Mouse (Mus musculus) MEL (cell line): ENCODE results near the gene Pon3. TPM values are rescaled to one million over a fixed set of nuclear protein-coding genes. Genes with fewer than 3 reads are reported as not detected.

Experiments
- DNase-seq: peaks from one replicate; pipeline ENCODE4 v3.0.0; 2011; ENCODE audit warnings: low read depth, low spot score
- H3K27ac ChIP-seq: 2 replicates; pipeline ENCODE4 v1.5.1; 2012; ENCODE audit warnings: low read depth, mild to moderate bottlenecking, control low read depth, low read length, moderate library complexity; ENCODE audit not compliant: control insufficient read depth
- H3K27me3 ChIP-seq, 2 experiments: fragments of 150-350 bp in 1 of 2; sonication (generic) in 1 of 2; 2 replicates each; pipeline ENCODE4 v1.6.1; 2012; ENCODE audit warnings: low read length in 2 of 2, mild to moderate bottlenecking in 2 of 2, improper control_type of control experiment in 1 of 2, moderate library complexity in 1 of 2; ENCODE audit not compliant: insufficient read depth in 2 of 2, control insufficient read depth in 1 of 2
- H3K36me3 ChIP-seq, 2 experiments: 2 replicates each; pipeline ENCODE4 v1.6.1; 2012 to 2014; ENCODE audit warnings: low read length in 2 of 2, improper control_type of control experiment in 1 of 2, inconsistent platforms in 1 of 2, mild to moderate bottlenecking in 1 of 2; ENCODE audit not compliant: insufficient read depth in 2 of 2, control insufficient read depth in 1 of 2
- H3K4me1 ChIP-seq, 2 experiments: fragments of 150-350 bp in 1 of 2; sonication (generic) in 1 of 2; 2 replicates each; pipeline ENCODE4 v1.6.1; 2012; ENCODE audit warnings: low read length in 2 of 2, improper control_type of control experiment in 1 of 2, mild to moderate bottlenecking in 1 of 2; ENCODE audit not compliant: insufficient read depth in 2 of 2, control insufficient read depth in 1 of 2
- H3K4me3 ChIP-seq, 2 experiments: fragments of 150-350 bp in 1 of 2; sonication (generic) in 1 of 2; 2 replicates each; pipeline ENCODE4 v1.5.1; 2012; ENCODE audit warnings: low read depth in 2 of 2, low read length in 2 of 2, mild to moderate bottlenecking in 2 of 2, moderate library complexity in 2 of 2, control low read depth in 1 of 2, improper control_type of control experiment in 1 of 2; ENCODE audit not compliant: control insufficient read depth in 1 of 2, insufficient read depth in 1 of 2
- H3K79me2 ChIP-seq: 2 replicates; pipeline ENCODE4 v1.6.1; 2012; ENCODE audit warnings: mild to moderate bottlenecking, low read length, moderate library complexity; ENCODE audit not compliant: control insufficient read depth, poor library complexity, insufficient read depth
- H3K9ac ChIP-seq: 2 replicates; pipeline ENCODE4 v1.6.1; 2012; ENCODE audit warnings: low read depth, mild to moderate bottlenecking, control low read depth, low read length, moderate library complexity; ENCODE audit not compliant: control insufficient read depth, poor library complexity, severe bottlenecking
- H3K9me3 ChIP-seq: fragments of 150-350 bp; sonication (generic); replicated peaks from 2 replicates; pipeline ENCODE4 v1.6.1; 2012; ENCODE audit warnings: mild to moderate bottlenecking, low read length, improper control_type of control experiment, moderate library complexity; ENCODE audit not compliant: insufficient read depth
- BHLHE40 ChIP-seq: IDR thresholded peaks from 2 replicates; pipeline ENCODE4 v1.6.1; 2012; ENCODE audit warnings: low read depth, mild to moderate bottlenecking, inconsistent platforms, low read length, improper control_type of control experiment, borderline replicate concordance
- E2F4 ChIP-seq: IDR thresholded peaks from 2 replicates; pipeline ENCODE4 v1.6.1; 2011; ENCODE audit warnings: low read depth, low read length, improper control_type of control experiment, borderline replicate concordance
- ELF1 ChIP-seq: IDR thresholded peaks from 2 replicates; pipeline ENCODE4 v1.6.1; 2014; ENCODE audit warnings: low read depth, mild to moderate bottlenecking, inconsistent platforms, low read length, improper control_type of control experiment, moderate library complexity
- EP300 ChIP-seq, 2 experiments: IDR thresholded peaks; 2 replicates each; pipeline ENCODE4 v1.6.1; 2011; ENCODE audit warnings: improper control_type of control experiment in 2 of 2, low read length in 2 of 2, low read depth in 1 of 2, mild to moderate bottlenecking in 1 of 2
- ETS1 ChIP-seq: IDR thresholded peaks from 2 replicates; pipeline ENCODE4 v1.6.1; 2012; ENCODE audit warnings: low read depth, mild to moderate bottlenecking, inconsistent platforms, low read length, improper control_type of control experiment, moderate library complexity
- GABPA ChIP-seq: IDR thresholded peaks from 2 replicates; pipeline ENCODE4 v1.6.1; 2012; ENCODE audit warnings: low read depth, mild to moderate bottlenecking, inconsistent platforms, low read length, improper control_type of control experiment, moderate library complexity
- GATA1 ChIP-seq: IDR thresholded peaks from 2 replicates; pipeline ENCODE4 v1.6.1; 2011; ENCODE audit warnings: low read depth, low read length, improper control_type of control experiment
- JUND ChIP-seq: IDR thresholded peaks from 2 replicates; pipeline ENCODE4 v1.6.1; 2011; ENCODE audit warnings: low read depth, mild to moderate bottlenecking, improper control_type of control experiment, low read length
- KAT2A ChIP-seq: conservative IDR thresholded peaks from 2 replicates; pipeline ENCODE4 v1.6.1; 2012; ENCODE audit warnings: low read depth, low read length, improper control_type of control experiment, inconsistent platforms
- MAFK ChIP-seq: IDR thresholded peaks from 2 replicates; pipeline ENCODE4 v1.6.1; 2011; ENCODE audit warnings: low read depth, mild to moderate bottlenecking, low read length, improper control_type of control experiment, borderline replicate concordance
- MXI1 ChIP-seq: IDR thresholded peaks from 2 replicates; pipeline ENCODE4 v1.6.1; 2011; ENCODE audit warnings: mild to moderate bottlenecking, low read depth, low read length, improper control_type of control experiment
- MYC ChIP-seq: IDR thresholded peaks from 2 replicates; pipeline ENCODE4 v1.6.1; 2011; ENCODE audit warnings: low read depth, mild to moderate bottlenecking, low read length, improper control_type of control experiment, moderate library complexity
- NRF1 ChIP-seq: IDR thresholded peaks from 2 replicates; pipeline ENCODE4 v1.6.1; 2014; ENCODE audit warnings: low read depth, mild to moderate bottlenecking, inconsistent platforms, low read length, improper control_type of control experiment, moderate library complexity; ENCODE audit not compliant: poor library complexity, insufficient read depth, severe bottlenecking
- POLR2A ChIP-seq, 2 experiments: IDR thresholded peaks; 2 replicates each; pipeline ENCODE4 v1.6.1; 2011 to 2012; ENCODE audit warnings: low read length in 2 of 2, mild to moderate bottlenecking in 2 of 2, control low read depth in 1 of 2, improper control_type of control experiment in 1 of 2, low read depth in 1 of 2, moderate library complexity in 1 of 2; ENCODE audit not compliant: control insufficient read depth in 1 of 2, insufficient read depth in 1 of 2, poor library complexity in 1 of 2
- RCOR1 ChIP-seq: IDR thresholded peaks from 2 replicates; pipeline ENCODE4 v1.6.1; 2012; ENCODE audit warnings: low read depth, mild to moderate bottlenecking, inconsistent platforms, low read length, improper control_type of control experiment
- SIN3A ChIP-seq: IDR thresholded peaks from 2 replicates; pipeline ENCODE4 v1.6.1; 2012; ENCODE audit warnings: low read length, improper control_type of control experiment, inconsistent platforms
- TAL1 ChIP-seq: IDR thresholded peaks from 2 replicates; pipeline ENCODE4 v1.6.1; 2012; ENCODE audit warnings: mild to moderate bottlenecking, inconsistent platforms, low read length, moderate library complexity, mixed read lengths
- TBP ChIP-seq: IDR thresholded peaks from 2 replicates; pipeline ENCODE4 v1.8.0; 2011; ENCODE audit warnings: low read depth, low read length, improper control_type of control experiment
- TCF12 ChIP-seq: IDR thresholded peaks from 2 replicates; pipeline ENCODE4 v1.6.1; 2014; ENCODE audit warnings: low read depth, mild to moderate bottlenecking, inconsistent platforms, low read length, improper control_type of control experiment, moderate library complexity
- UBTF ChIP-seq: IDR thresholded peaks from 2 replicates; pipeline ENCODE4 v1.6.1; 2012; ENCODE audit warnings: low read depth, mild to moderate bottlenecking, inconsistent platforms, low read length, improper control_type of control experiment, moderate library complexity, borderline replicate concordance; ENCODE audit not compliant: insufficient read depth
- USF1 ChIP-seq: IDR thresholded peaks from 2 replicates; pipeline ENCODE4 v1.6.1; 2014; ENCODE audit warnings: low read depth, mild to moderate bottlenecking, inconsistent platforms, low read length, improper control_type of control experiment, moderate library complexity
- ZC3H11A ChIP-seq: IDR thresholded peaks from 2 replicates; pipeline ENCODE4 v1.6.1; 2012; ENCODE audit warnings: low read depth, mild to moderate bottlenecking, inconsistent platforms, low read length, improper control_type of control experiment
- ZMIZ1 ChIP-seq: IDR thresholded peaks from 2 replicates; pipeline ENCODE4 v1.6.1; 2012; ENCODE audit warnings: low read depth, mild to moderate bottlenecking, inconsistent platforms, low read length, improper control_type of control experiment, moderate library complexity
- ZNF384 ChIP-seq: IDR thresholded peaks from 2 replicates; pipeline ENCODE4 v1.6.1; 2012; ENCODE audit warnings: low read depth, mild to moderate bottlenecking, inconsistent platforms, low read length, improper control_type of control experiment
- polyA plus RNA-seq, 2 experiments: library from polyadenylated mRNA; stranded (reverse) in 1 of 2; unstranded in 1 of 2; fragments of >175 nt in 1 of 2; fragments of >200 nt in 1 of 2; gene quantifications; 2 replicates each; pipeline versions ENCODE4 v1.2.1 to v1.2.4; 2012; ENCODE audit warnings: low replicate concordance in 2 of 2, low read depth in 1 of 2; ENCODE audit not compliant: insufficient read length in 2 of 2, insufficient read depth in 1 of 2, missing spikeins in 1 of 2
- total RNA-seq: library from RNA; depleted of rRNA; stranded (reverse); fragments of 300-350 nt; gene quantifications from 2 replicates; pipeline ENCODE4 v1.2.3, GENCODE M21; 2012

Pon3 gene
- total and polyA plus RNA-seq, 3 experiments: 2.9 to 5.9 TPM; not detected in 1

DNA sequence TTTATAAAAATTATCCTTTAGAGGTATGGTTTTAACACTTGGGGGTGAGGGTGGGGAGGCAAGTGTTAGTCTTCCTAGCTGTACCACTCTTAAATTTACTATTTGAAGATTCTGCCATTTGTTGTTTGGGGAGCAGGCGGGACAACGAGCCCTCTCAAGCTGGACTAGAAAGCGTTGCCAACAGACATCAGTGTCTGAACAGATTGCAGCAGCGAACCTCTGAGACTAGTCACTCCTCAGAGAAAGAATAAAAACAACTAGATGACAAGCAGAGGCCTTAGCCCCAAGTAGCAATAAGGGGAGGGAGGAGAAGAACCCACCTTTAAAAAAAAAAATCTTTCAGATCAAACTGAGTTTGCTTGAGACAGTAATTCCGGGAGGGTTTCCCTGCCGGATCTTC, 795 bp downstream of the Pon3 start:
- no peak for DNase-seq
- Histone ChIP-seq H3K27me3 (no peaks in the 10 kb centered on the region), H3K79me2 (no peaks in the 10 kb centered on the region), H3K36me3 (peaks cover 0 to 10% of the 10 kb centered on the region in 2 experiments; a peak in 2 of 4 replicates), H3K9ac (peak overlapping the region; percentile 55), H3K4me1 (peaks cover 2 to 11% of the 10 kb centered on the region in 2 experiments), H3K27ac (no peak overlapping the region), H3K9me3 (no peaks in the 10 kb centered on the region), H3K4me3 (peak overlapping the region; percentile 67 to 76)
- no peak for TF ChIP-seq MXI1
- TF ChIP-seq ZC3H11A: no peak
- no peak; the same call in 1 of the 2 replicates for TF ChIP-seq SIN3A
- TF ChIP-seq EP300 (IDR thresholded peaks at IDR 0.05; ENCODE audit: low read depth in 1 of 2, low read length in 2 of 2): no peak
- no peak for TF ChIP-seq KAT2A
- no peak for TF ChIP-seq E2F4
- TF ChIP-seq USF1: no peak
- no peak for TF ChIP-seq BHLHE40
- no peak for TF ChIP-seq RCOR1
- no peak for TF ChIP-seq TCF12

- Histone ChIP-seq H3K9ac (no peak overlapping the region), H3K9me3 (no peaks in the 10 kb centered on the region), H3K27ac (no peak overlapping the region), H3K4me1 (peaks cover 2 to 11% of the 10 kb centered on the region in 2 experiments), H3K27me3 (no peaks in the 10 kb centered on the region), H3K36me3 (peaks cover 0 to 10% of the 10 kb centered on the region in 2 experiments; a peak in 2 of 4 replicates), H3K4me3 (no peak overlapping the region), H3K79me2 (no peaks in the 10 kb centered on the region)
- peak; percentile 49 for DNase-seq
- no peak for TF ChIP-seq GABPA
- TF ChIP-seq ZMIZ1: no peak
- peak; percentile 9 to 70; a peak in 3 of 4 replicates for TF ChIP-seq EP300 (IDR thresholded peaks at IDR 0.05; ENCODE audit: low read depth in 1 of 2, low read length in 2 of 2)
- TF ChIP-seq JUND: no peak
- no peak for TF ChIP-seq NRF1
- TF ChIP-seq E2F4: no peak
- no peak for TF ChIP-seq POLR2A (IDR thresholded peaks at IDR 0.05; ENCODE audit: control insufficient read depth in 1 of 2, insufficient read depth in 1 of 2, low read depth in 1 of 2, low read length in 2 of 2, poor library complexity in 1 of 2)
- no peak for TF ChIP-seq TBP
- no peak for TF ChIP-seq TCF12
- peak; percentile 65 for TF ChIP-seq ZNF384
- no peak for TF ChIP-seq UBTF
- peak; percentile 31; the same call in 1 of the 2 replicates for TF ChIP-seq RCOR1
- no peak for TF ChIP-seq TAL1
- TF ChIP-seq ELF1: no peak
- TF ChIP-seq MYC: no peak
- TF ChIP-seq ETS1: 0 out of 2 replicates have a peak, but pooled peaks have one; percentile 26
- TF ChIP-seq GATA1: peak; percentile 55; the same call in 1 of the 2 replicates
- no peak for TF ChIP-seq MAFK
These were observed 1.2 kb downstream of the Pon3 start for GRCm38 (mm10) chr6:5254869-5255268.
